Mouse (Mus musculus): ENCODE measurements around the gene Selenoh. TPM values are rescaled to one million over a fixed set of nuclear protein-coding genes. Genes with fewer than 3 reads are reported as not detected.

Selenoh gene
- total RNA-seq, 1 experiment from 2014 or later, result 54.0 TPM

- DNase-seq, result no peak
These were observed 43.5 kb downstream of the Selenoh start for GRCm38 (mm10) chr2:84627036-84627435.

GRCm38 (mm10) chr2:84626366-84626975, 44.1 kb downstream of the Selenoh start:
- no peak for DNase-seq

GRCm38 (mm10) chr2:84624201-84624600, 46.4 kb downstream of the Selenoh start:
- no peak for DNase-seq

- no peak for DNase-seq
These were observed 47.0 kb downstream of the Selenoh start for GRCm38 (mm10) chr2:84623428-84624119.

GRCm38 (mm10) chr2:84622668-84623067, 47.9 kb downstream of the Selenoh start:
- DNase-seq, result no peak

- DNase-seq, result no peak
These were observed 50.8 kb downstream of the Selenoh start for GRCm38 (mm10) chr2:84619646-84620340.

Other genes starting within 250 kb of the Selenoh start
- gene Calcrl, start 245.4 kb downstream of the Selenoh start, total RNA-seq (2021), result 22.6 and 25.0 TPM in 2 replicates
- 49.2 and 65.8 TPM in 2 replicates for gene Tfpi, start 194.0 kb downstream of the Selenoh start, total RNA-seq (2021)
- gene Ctnnd1, start 20.0 kb downstream of the Selenoh start, total RNA-seq (2021), result 130 and 154 TPM in 2 replicates
- 0.18 and 0.38 TPM in 2 replicates for gene Btbd18, start 11.7 kb downstream of the Selenoh start, total RNA-seq (2021)
- not detected in 2 replicates for gene Gm28635, start 7.3 kb upstream of the Selenoh start, total RNA-seq (2021)
- gene Med19, start 7.6 kb upstream of the Selenoh start, total RNA-seq (2021), result 23.0 and 26.8 TPM in 2 replicates
- 137 and 147 TPM in 2 replicates for gene Tmx2, start 8.4 kb upstream of the Selenoh start, total RNA-seq (2021)
- 62.3 and 62.9 TPM in 2 replicates for gene Zdhhc5, start 44.4 kb upstream of the Selenoh start, total RNA-seq (2021)
- gene Clp1, start 56.6 kb upstream of the Selenoh start, total RNA-seq (2021), result 12.3 and 13.9 TPM in 2 replicates
- gene Ypel4, start 63.3 kb upstream of the Selenoh start, total RNA-seq (2021), result 8.5 and 9.3 TPM in 2 replicates
- 3.9 and 4.2 TPM in 2 replicates for gene Gm19426, start 72.9 kb upstream of the Selenoh start, total RNA-seq (2021)
- gene Serping1, start 104.7 kb upstream of the Selenoh start, total RNA-seq (2021), result 31.8 and 33.5 TPM in 2 replicates
- 16.9 and 19.9 TPM in 2 replicates for gene Ube2l6, start 128.1 kb upstream of the Selenoh start, total RNA-seq (2021)
- gene Smtnl1, start 151.9 kb upstream of the Selenoh start, total RNA-seq (2021), result not detected in 2 replicates
- gene Timm10, start 156.2 kb upstream of the Selenoh start, total RNA-seq (2021), result 40.4 and 43.8 TPM in 2 replicates
- gene Slc43a1, start 168.1 kb upstream of the Selenoh start, total RNA-seq (2021), result 2.4 and 4.3 TPM in 2 replicates
- 1.2 TPM in 2 replicates for gene Rtn4rl2, start 215.9 kb upstream of the Selenoh start, total RNA-seq (2021)